Mouse (Mus musculus) heart, embryonic 13.5 days (tissue): ENCODE data around the gene 6430548M08Rik. TPM values are rescaled to one million over a fixed set of nuclear protein-coding genes. Genes with fewer than 3 reads are reported as not detected.

ENCODE experiments used
- ATAC-seq: fragments of 200-750 bp; cut with Nextera tagmentation; 2 replicates; pipeline ENCODE4 v1.8.0; 2017; ENCODE audit warnings: moderate TSS enrichment; ENCODE audit not compliant: insufficient number of reproducible peaks, low FRiP score, low TSS enrichment; ENCODE audit errors: extremely low read depth
- H3K27ac ChIP-seq: fragments of 300-500 bp; sonication (generic); replicated peaks from 2 replicates; pipeline ENCODE4 v1.5.1; 2015; ENCODE audit warnings: moderate library complexity, mild to moderate bottlenecking, inconsistent platforms
- H3K27me3 ChIP-seq: fragments of 300-500 bp; sonication (generic); replicated peaks from 2 replicates; pipeline ENCODE4 v1.6.1; 2015; ENCODE audit warnings: mild to moderate bottlenecking, inconsistent platforms
- H3K36me3 ChIP-seq: fragments of 300-500 bp; sonication (generic); 2 replicates; pipeline ENCODE4 v1.6.1; 2015; ENCODE audit warnings: mild to moderate bottlenecking, inconsistent platforms
- H3K4me1 ChIP-seq: fragments of 300-500 bp; sonication (generic); 2 replicates; pipeline ENCODE4 v1.6.1; 2015; ENCODE audit warnings: inconsistent platforms
- H3K4me2 ChIP-seq: fragments of 300-500 bp; sonication (generic); 2 replicates; pipeline ENCODE4 v1.6.1; 2015; ENCODE audit warnings: inconsistent platforms, mild to moderate bottlenecking, moderate library complexity
- H3K4me3 ChIP-seq: fragments of 300-500 bp; sonication (generic); 2 replicates; pipeline ENCODE4 v1.5.1; 2015; ENCODE audit warnings: moderate library complexity, mild to moderate bottlenecking, inconsistent platforms
- H3K9ac ChIP-seq: fragments of 300-500 bp; sonication (generic); 2 replicates; pipeline ENCODE4 v1.6.1; 2015; ENCODE audit warnings: inconsistent platforms, mild to moderate bottlenecking, moderate library complexity
- H3K9me3 ChIP-seq: fragments of 300-500 bp; sonication (generic); 2 replicates; pipeline ENCODE4 v1.6.1; 2016; ENCODE audit warnings: inconsistent platforms
- WGBS: fragments of 180-500 bp; shearing (Covaris S2); methylation state at CpG from one replicate; pipeline ENCODE4 v1.1.7; 2015; ENCODE audit warnings: mixed read lengths; 5-methylcytosine and 5-hydroxymethylcytosine counted together
- polyA plus RNA-seq: library from polyadenylated mRNA; unstranded; fragments of >200 nt; fragmentation: Nextera tagmentation; extraction: Ambion mirVana; gene quantifications from 2 replicates; pipeline ENCODE4 v1.2.1, GENCODE M21; 2015

6430548M08Rik gene
- polyA plus RNA-seq, 1 experiment from 2014 or later, result 10.6 TPM

GRCm38 (mm10) chr8:120083261-120083660 is 30.7 kb upstream of the 6430548M08Rik start:
- Histone ChIP-seq H3K4me1 (no peaks in the 10 kb centered on the region), H3K27me3 (no peaks in the 10 kb centered on the region), H3K9me3 (no peaks in the 10 kb centered on the region), H3K4me3 (no peak overlapping the region), H3K27ac (no peak overlapping the region), H3K9ac (no peak overlapping the region), H3K4me2 (no peak overlapping the region), H3K36me3 (peaks cover 75% of the 10 kb centered on the region)
- no peak for ATAC-seq
- WGBS, result 92% methylated on average over 8 of the region's 8 CpGs

GRCm38 (mm10) chr8:120084783-120085182 is 29.2 kb upstream of the 6430548M08Rik start:
- no peak overlapping the region for H3K4me2 ChIP-seq
- ATAC-seq, result no peak
- WGBS, result 81% methylated on average over 8 of the region's 8 CpGs
- no peaks in the 10 kb centered on the region for H3K27me3 ChIP-seq
- H3K27ac ChIP-seq, result no peak overlapping the region
- peaks cover 83% of the 10 kb centered on the region for H3K36me3 ChIP-seq
- no peaks in the 10 kb centered on the region for H3K9me3 ChIP-seq
- H3K4me3 ChIP-seq, result no peak overlapping the region
- H3K9ac ChIP-seq, result no peak overlapping the region
- no peaks in the 10 kb centered on the region for H3K4me1 ChIP-seq

GRCm38 (mm10) chr8:120089511-120089910 is 24.4 kb upstream of the 6430548M08Rik start:
- H3K4me3 ChIP-seq, result no peak overlapping the region
- H3K4me1 ChIP-seq, result no peaks in the 10 kb centered on the region
- H3K4me2 ChIP-seq, result no peak overlapping the region
- no peak for ATAC-seq
- H3K36me3 ChIP-seq, result peaks cover 90% of the 10 kb centered on the region
- H3K27ac ChIP-seq, result no peak overlapping the region
- H3K27me3 ChIP-seq, result no peaks in the 10 kb centered on the region
- no peaks in the 10 kb centered on the region for H3K9me3 ChIP-seq
- no peak overlapping the region for H3K9ac ChIP-seq
- WGBS, result 75% methylated on average over 7 of the region's 7 CpGs

GRCm38 (mm10) chr8:120091032-120091431 is 22.9 kb upstream of the 6430548M08Rik start:
- no peak for ATAC-seq
- Histone ChIP-seq H3K36me3 (peaks cover 75% of the 10 kb centered on the region), H3K9me3 (no peaks in the 10 kb centered on the region), H3K9ac (no peak overlapping the region), H3K4me1 (peaks cover 11% of the 10 kb centered on the region; the same call in 1 of the 2 replicates), H3K27me3 (no peaks in the 10 kb centered on the region), H3K4me2 (no peak overlapping the region), H3K27ac (no peak overlapping the region), H3K4me3 (no peak overlapping the region)
- WGBS, result 89% methylated on average over 3 of the region's 3 CpGs

GRCm38 (mm10) chr8:120093103-120093502 is 20.8 kb upstream of the 6430548M08Rik start:
- 94% methylated on average over 3 of the region's 3 CpGs for WGBS
- no peaks in the 10 kb centered on the region for H3K27me3 ChIP-seq
- H3K36me3 ChIP-seq, result peaks cover 54% of the 10 kb centered on the region
- H3K9me3 ChIP-seq, result no peaks in the 10 kb centered on the region
- no peak overlapping the region for H3K27ac ChIP-seq
- H3K9ac ChIP-seq, result no peak overlapping the region
- no peak overlapping the region for H3K4me3 ChIP-seq
- ATAC-seq, result no peak
- peaks cover 11% of the 10 kb centered on the region; the same call in 1 of the 2 replicates for H3K4me1 ChIP-seq
- no peak overlapping the region for H3K4me2 ChIP-seq

GRCm38 (mm10) chr8:120094801-120095200 is 19.2 kb upstream of the 6430548M08Rik start:
- Histone ChIP-seq H3K4me1 (peaks cover 14% of the 10 kb centered on the region), H3K4me3 (no peak overlapping the region), H3K27ac (no peak overlapping the region), H3K36me3 (peaks cover 45% of the 10 kb centered on the region), H3K9ac (no peak overlapping the region), H3K9me3 (no peaks in the 10 kb centered on the region), H3K27me3 (no peaks in the 10 kb centered on the region), H3K4me2 (no peak overlapping the region)
- no peak for ATAC-seq
- WGBS, result 86% methylated on average over 10 of the region's 10 CpGs

- Histone ChIP-seq H3K27ac (no peak overlapping the region), H3K9me3 (no peaks in the 10 kb centered on the region), H3K27me3 (no peaks in the 10 kb centered on the region), H3K4me2 (no peak overlapping the region), H3K36me3 (peaks cover 30% of the 10 kb centered on the region), H3K9ac (no peak overlapping the region), H3K4me1 (peaks cover 23% of the 10 kb centered on the region), H3K4me3 (no peak overlapping the region)
- WGBS, result 67% methylated on average over 2 of the region's 2 CpGs
- no peak for ATAC-seq
Observed at GRCm38 (mm10) chr8:120096486-120096885, 17.5 kb upstream of the 6430548M08Rik start.

GRCm38 (mm10) chr8:120100388-120101067 is 13.4 kb upstream of the 6430548M08Rik start:
- peaks cover 32% of the 10 kb centered on the region for H3K4me1 ChIP-seq
- no peak for ATAC-seq
- no peaks in the 10 kb centered on the region for H3K9me3 ChIP-seq
- 4% methylated on average over 25 of the region's 25 CpGs for WGBS
- H3K27ac ChIP-seq, result peak overlapping the region; percentile 94
- peak overlapping the region; percentile 96 for H3K4me2 ChIP-seq
- no peaks in the 10 kb centered on the region for H3K27me3 ChIP-seq
- H3K9ac ChIP-seq, result peak overlapping the region; percentile 95
- peak overlapping the region; percentile 89 for H3K4me3 ChIP-seq
- peaks cover 7% of the 10 kb centered on the region; the same call in 1 of the 2 replicates for H3K36me3 ChIP-seq

GRCm38 (mm10) chr8:120101068-120101972 is 12.6 kb upstream of the 6430548M08Rik start, which contains the start of gene Zdhhc7:
Gene Zdhhc7, minus strand, starts transcription at chr8:120101482.
- peaks cover 7% of the 10 kb centered on the region; the same call in 1 of the 2 replicates for H3K36me3 ChIP-seq
- WGBS, result under 1% methylated on average over 88 of the region's 88 CpGs
- H3K9me3 ChIP-seq, result no peaks in the 10 kb centered on the region
- peak; percentile 56 for ATAC-seq
- H3K4me3 ChIP-seq, result peak within 1 kb of the TSS; percentile 89
- H3K27me3 ChIP-seq, result no peaks in the 10 kb centered on the region
- peaks cover 36% of the 10 kb centered on the region for H3K4me1 ChIP-seq
- peak within 1 kb of the TSS; percentile 96 for H3K4me2 ChIP-seq
- peak within 1 kb of the TSS; percentile 94 for H3K27ac ChIP-seq
- H3K9ac ChIP-seq, result peak within 1 kb of the TSS; percentile 95

GRCm38 (mm10) chr8:120103916-120104315 is 10.0 kb upstream of the 6430548M08Rik start:
- Histone ChIP-seq H3K27ac (peak overlapping the region; percentile 58), H3K4me3 (no peak overlapping the region), H3K27me3 (no peaks in the 10 kb centered on the region), H3K9ac (no peak overlapping the region), H3K36me3 (peaks cover 13% of the 10 kb centered on the region; the same call in 1 of the 2 replicates), H3K9me3 (no peaks in the 10 kb centered on the region), H3K4me1 (peaks cover 44% of the 10 kb centered on the region), H3K4me2 (no peak overlapping the region)
- WGBS, result 85% methylated on average over 9 of the region's 9 CpGs
- no peak for ATAC-seq

GRCm38 (mm10) chr8:120104721-120105272 is 9.2 kb upstream of the 6430548M08Rik start:
- H3K9ac ChIP-seq, result no peak overlapping the region
- peaks cover 40% of the 10 kb centered on the region for H3K4me1 ChIP-seq
- no peak for ATAC-seq
- H3K27ac ChIP-seq, result peak overlapping the region; percentile 48
- no peak overlapping the region for H3K4me2 ChIP-seq
- no peaks in the 10 kb centered on the region for H3K27me3 ChIP-seq
- H3K36me3 ChIP-seq, result peaks cover 13% of the 10 kb centered on the region; the same call in 1 of the 2 replicates
- no peak overlapping the region for H3K4me3 ChIP-seq
- WGBS, result 46% methylated on average over 9 of the region's 9 CpGs
- H3K9me3 ChIP-seq, result no peaks in the 10 kb centered on the region
